Mouse (Mus musculus): ENCODE measurements around the gene Prrt3. TPM values are rescaled to one million over a fixed set of nuclear protein-coding genes. Genes with fewer than 3 reads are reported as not detected.

Prrt3 gene
- total RNA-seq, 2 experiments from 2014 or later = 48.0 to 48.6 TPM

DNA sequence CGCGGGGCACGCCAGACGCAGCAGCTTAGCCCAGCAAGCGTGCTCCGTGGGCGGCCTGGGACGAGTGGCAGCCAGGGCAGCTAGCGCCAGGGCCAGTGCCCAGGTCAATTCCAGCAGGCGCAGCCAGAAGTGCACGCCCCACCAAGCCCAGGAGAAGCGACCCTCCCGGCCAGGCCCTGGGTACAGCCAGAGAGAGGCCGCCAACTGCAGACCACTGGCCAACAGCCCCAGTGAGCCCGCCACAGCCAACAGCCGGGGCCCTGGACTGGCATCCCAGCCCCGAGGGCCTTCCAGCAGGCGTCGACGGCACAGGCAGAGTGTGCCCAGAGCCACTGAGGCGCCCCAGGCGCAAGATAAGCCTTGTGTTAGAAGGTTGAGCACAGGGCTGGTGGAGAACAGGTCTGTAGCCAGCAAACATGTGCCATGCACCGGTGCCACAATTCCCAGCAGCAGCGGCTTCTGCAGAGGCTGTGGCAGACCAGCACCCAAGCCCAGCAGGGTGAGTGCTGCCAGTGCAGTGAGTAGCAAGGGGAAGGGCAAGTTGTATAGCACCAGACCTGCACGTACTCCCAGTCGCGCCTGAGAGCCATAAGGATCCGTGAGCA lies 6.6 kb downstream of the Prrt3 start:
- DNase-seq (ENCODE audit: low spot score in 2 of 2) = no peak
- intact Hi-C loops (cut with DNase I) = no loop called here

DNA sequence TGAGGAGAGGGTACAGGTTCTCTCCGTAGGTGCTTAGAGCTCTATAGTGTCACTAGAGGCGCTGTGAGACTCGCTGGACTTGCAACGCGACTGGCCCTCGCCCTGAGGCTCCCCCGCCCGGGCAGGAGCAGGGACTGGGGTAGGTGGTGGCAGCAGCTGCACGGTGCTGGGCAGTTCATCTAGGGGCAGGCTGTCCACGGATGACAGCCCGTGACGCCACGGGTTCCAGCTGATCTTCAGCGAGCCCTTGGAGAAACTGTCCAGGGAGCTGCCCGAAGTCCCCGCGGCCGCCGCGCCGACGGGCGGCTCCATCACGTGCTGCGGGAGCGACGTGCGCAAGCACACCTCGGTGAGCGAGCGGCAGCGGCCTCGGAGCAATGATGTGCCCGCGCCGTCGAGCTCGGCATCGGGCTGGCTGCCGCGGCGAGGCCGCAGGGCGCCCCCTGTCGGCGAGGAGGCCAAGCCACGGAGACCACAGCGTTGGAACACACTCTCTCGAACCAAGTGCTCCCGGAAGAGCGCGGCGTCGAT lies 7.4 kb downstream of the Prrt3 start:
- peak; percentile 75 for DNase-seq (ENCODE audit: low spot score in 2 of 2)
- intact Hi-C loops (cut with DNase I) = no loop called here

DNA sequence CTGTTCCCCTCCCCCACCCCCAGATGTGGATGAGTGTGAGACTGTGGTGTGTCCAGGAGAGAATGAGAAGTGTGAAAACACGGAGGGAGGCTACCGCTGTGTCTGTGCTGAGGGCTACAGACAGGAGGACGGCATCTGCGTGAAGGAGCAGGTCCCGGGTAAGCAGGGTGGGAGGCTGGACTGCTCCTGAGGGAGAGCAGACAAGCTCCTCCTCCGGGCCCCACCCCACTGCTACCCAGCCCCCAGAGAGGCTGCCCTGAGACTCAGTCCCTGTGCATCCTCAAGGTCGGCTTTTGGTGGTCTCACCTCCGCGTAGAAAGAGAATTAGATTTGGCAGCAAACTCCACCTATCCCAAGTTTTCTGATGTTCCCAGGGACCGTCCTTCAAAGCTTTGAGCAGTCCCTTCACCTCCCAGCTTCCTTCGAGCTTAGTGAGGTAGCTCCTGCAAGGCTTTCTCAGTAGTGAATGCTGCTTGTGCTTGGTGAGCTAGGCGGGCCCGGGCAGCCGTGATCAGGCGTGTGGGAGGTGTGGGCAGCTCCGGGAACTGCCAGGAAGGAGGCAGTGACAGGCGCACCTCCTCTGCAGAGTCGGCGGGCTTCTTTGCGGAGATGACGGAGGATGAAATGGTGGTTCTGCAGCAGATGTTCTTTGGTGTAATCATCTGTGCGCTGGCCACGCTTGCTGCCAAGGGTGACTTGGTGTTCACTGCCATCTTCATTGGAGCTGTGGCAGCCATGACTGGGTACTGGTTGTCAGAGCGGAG lies 9.4 kb downstream of the Prrt3 start:
- intact Hi-C loops (cut with DNase I) = no loop called here

DNA sequence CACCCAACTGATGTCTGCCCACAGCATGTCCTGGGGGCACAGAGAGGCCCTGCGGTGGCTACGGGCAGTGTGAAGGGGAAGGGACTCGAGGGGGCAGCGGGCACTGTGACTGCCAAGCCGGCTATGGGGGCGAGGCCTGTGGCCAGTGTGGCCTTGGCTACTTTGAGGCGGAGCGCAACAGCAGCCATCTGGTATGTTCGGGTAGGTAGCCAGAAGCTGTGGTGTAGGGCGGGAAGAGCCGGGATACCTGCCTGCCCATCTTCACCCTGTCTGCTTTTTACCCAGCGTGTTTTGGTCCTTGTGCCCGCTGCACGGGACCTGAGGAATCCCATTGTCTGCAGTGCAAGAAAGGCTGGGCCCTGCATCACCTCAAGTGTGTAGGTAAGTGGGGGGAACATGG lies 12.3 kb downstream of the Prrt3 start:
- DNase-seq (ENCODE audit: low spot score in 2 of 2) = no peak
- intact Hi-C loops (cut with DNase I) = no loop called here

More for the DNA sequence above, 9.4 kb downstream of the Prrt3 start:
- peak; percentile 51 to 59 for DNase-seq (ENCODE audit: low spot score in 2 of 2)

DNA sequence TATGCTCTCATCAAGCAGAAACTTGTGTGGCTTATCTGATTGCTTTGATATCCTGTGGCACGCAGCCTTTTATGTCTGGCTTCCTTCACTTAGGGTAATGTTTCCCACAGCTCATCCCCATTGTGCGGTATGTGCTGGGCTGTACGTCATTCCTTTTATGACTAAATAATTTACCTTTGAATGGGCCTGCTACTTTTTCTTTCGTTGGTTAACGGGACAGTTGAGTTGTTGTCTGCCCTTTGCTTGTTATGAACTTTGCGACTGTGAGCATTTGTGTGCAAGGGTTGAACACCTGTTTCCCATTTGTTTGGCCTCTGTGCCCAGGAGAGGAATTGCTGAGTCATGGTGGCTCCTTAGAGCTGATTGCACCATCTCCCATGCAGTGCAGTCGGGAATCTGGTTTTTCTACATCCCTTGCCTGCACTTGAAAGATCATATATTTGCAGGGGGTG lies 14.6 kb downstream of the Prrt3 start:
- intact Hi-C loops (cut with DNase I) = no loop called here
- DNase-seq (ENCODE audit: low spot score in 2 of 2) = no peak

DNA sequence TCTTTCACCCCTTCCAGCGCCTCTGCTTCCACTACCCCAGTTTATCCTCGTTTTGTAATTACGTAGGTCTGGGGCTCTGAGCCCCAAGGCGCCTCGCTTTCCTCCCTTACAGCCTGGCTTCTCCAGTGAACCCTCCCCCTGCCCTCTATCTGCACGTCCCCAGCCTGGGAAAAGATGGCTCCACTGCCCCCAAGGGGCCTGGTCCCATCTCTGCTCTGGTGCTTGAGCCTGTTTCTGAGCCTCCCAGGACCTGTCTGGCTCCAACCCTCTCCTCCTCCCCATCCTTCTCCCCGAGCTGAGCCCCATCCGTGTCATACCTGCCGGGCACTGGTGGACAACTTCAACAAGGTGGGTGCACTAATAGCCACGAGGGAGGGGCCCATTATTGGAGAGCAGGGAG lies 18.0 kb downstream of the Prrt3 start:
- intact Hi-C loops (cut with DNase I) = no loop called here

DNA sequence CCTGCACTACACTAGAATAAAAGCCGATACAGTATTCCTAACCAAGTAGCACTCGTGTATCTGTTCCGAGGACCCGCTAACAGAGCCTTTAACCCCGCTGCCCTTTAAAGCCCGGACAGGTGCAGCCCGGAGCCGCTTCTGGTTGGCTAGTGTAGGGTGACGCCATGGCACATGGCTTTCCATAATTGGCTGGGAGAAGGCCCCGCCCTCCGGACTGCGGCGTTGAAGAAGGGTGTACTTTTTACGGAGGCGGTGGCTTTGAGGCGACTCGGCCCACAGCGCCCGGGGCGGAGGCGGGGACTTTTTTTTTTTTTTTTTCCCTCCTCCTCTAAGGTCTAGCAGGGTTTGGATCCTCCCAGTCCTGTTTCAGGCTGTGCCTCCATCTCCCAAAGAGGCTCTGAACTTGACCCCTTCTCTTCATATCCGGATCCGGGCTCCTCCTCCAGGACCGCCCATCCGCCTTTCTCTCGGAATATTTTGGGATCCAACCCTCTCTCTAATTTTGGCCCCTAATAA lies 18.6 kb downstream of the Prrt3 start, which contains the start of gene Creld1:
TSS of gene Creld1 (plus strand) at position 198 of the 516 bp plus-strand sequence.
- intact Hi-C loops (cut with DNase I) = no loop called here

More for the DNA sequence above, 18.0 kb downstream of the Prrt3 start:
- no peak for DNase-seq (ENCODE audit: low spot score in 2 of 2)

DNA sequence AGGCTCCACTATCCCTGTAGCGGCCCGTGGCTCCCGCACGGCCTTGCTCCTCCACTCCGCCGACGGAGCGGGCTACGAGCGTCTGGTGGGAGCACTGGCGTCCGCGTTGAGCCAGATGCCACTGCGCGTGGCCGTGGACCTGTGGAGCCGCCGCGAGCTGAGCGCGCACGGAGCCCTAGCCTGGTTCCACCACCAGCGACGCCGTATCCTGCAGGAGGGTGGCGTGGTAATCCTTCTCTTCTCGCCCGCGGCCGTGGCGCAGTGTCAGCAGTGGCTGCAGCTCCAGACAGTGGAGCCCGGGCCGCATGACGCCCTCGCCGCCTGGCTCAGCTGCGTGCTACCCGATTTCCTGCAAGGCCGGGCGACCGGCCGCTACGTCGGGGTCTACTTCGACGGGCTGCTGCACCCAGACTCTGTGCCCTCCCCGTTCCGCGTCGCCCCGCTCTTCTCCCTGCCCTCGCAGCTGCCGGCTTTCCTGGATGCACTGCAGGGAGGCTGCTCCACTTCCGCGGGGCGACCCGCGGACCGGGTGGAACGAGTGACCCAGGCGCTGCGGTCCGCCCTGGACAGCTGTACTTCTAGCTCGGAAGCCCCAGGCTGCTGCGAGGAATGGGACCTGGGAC lies 19.1 kb downstream of the Prrt3 start:
- intact Hi-C loops (cut with DNase I) = no loop called here
- DNase-seq (ENCODE audit: low spot score in 2 of 2) = peak; percentile 45 to 50

More for the DNA sequence above, 18.6 kb downstream of the Prrt3 start, which contains the start of gene Creld1:
- DNase-seq (ENCODE audit: low spot score in 2 of 2) = peak; percentile 94 to 96

DNA sequence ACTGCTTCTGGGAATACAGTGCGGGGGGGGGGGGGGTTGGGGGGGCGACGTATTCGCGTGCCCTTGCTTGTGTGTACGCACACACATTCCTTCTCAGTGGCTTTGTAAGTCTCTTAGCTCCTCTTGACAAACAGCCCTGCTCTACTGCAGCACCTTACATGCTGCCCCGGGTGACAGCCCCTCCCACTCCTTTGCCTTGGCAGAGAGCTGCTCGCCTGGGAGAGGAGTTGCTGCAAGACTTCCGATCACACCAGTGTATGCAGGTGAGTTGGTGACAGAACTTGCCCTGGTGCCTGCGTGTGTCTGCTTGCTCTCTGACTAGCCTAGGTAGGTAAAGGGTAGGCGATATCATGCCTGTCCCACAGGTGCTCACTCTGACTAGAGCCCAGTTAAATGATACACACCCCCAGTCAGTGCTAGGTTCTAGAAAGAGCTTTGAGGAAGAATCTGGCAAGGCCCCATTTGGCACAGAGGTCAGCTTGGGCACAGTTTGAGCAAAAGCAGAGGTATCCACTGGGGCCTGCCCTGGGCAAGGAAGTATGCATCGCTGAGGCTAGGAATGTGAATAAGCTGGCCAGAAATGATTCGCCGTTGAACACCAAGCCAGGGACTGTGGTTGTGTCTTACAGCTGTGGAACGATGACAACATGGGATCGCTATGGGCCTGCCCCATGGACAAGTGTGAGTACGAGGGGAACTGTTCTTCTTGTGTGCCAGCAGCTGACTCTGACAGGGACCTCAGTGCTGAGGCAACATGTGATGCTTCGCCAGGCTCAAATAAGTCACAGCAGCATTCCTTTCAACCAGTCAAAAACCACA lies 21.0 kb downstream of the Prrt3 start:
- intact Hi-C loops (cut with DNase I) = no loop called here
- no peak for DNase-seq (ENCODE audit: low spot score in 2 of 2)

DNA sequence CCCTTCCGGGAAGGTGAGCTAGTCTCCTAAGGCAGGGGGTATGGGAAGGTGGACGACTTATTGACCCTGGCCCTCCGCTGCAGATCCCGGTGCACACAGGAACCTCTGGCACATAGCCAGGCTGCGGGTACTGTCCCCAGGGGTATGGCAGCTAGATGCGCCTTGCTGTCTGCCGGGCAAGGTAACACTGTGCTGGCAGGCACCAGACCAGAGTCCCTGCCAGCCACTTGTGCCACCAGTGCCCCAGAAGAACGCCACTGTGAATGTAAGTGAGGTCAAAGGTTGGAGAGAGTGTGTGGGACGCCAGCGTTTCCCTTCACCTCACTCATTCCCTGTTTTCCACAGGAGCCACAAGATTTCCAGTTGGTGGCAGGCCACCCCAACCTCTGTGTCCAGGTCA lies 22.8 kb downstream of the Prrt3 start:
- intact Hi-C loops (cut with DNase I) = no loop called here
- DNase-seq (ENCODE audit: low spot score in 2 of 2) = no peak

DNA sequence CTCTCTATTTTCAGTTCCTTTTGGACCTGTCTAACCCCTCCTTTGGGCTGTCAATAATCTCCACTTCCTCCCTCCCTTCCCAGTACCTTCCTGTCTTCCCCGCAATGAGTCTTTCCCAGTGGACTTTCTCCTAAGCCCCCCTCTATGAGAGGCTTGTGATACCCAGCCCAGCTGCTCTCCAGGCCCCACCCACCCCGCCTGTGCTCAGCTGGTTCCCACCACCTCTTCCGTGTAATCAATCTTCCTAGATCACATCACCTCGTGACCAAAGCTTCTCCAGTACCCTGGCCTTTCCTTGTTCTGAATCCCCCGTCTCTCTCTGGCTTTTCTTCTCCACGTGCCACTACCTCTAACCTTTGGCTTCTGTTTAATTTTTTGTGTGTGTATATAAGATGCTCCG lies 24.4 kb downstream of the Prrt3 start:
- intact Hi-C loops (cut with DNase I) = no loop called here
- no peak for DNase-seq (ENCODE audit: low spot score in 2 of 2)

DNA sequence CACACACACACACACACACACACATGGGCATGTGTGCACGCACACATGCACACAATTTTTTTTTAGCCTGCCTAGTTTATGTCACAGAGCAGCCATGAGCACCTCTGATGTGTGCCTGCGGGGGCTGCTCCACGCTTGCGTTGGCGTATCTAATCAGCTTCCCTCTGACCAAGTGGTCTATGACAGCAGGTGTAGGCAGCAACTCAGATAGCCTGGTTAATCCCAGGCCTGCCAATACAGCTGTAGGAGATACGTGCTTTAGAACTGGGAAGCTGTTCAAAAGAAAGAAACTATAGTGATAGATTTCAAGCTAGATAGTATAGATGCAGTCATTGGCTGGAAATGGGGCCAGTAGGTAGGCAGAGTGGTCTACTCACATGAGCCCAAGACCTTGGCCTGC lies 28.0 kb downstream of the Prrt3 start:
- DNase-seq (ENCODE audit: low spot score in 2 of 2) = no peak
- intact Hi-C loops (cut with DNase I) = no loop called here

DNA sequence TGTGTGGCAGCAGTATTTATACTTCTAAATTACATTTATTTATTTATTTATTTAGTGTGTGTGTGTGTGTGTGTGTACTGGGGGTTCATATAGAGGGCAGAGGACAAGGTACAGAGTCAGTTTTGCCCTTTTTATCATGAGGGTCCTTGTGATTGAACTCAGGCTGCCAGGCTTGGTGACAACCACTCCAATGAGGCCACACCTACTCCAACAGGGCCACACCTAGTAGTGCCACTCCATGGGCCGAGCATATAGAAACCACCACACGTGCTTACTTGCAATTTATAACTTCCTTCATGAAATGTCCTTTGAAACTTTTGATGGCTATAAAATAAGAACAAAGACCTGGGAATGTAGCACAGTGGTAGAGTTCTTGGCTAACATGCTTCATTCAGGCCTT lies 28.5 kb downstream of the Prrt3 start:
- intact Hi-C loops (cut with DNase I) = no loop called here
- DNase-seq (ENCODE audit: low spot score in 2 of 2) = no peak

DNA sequence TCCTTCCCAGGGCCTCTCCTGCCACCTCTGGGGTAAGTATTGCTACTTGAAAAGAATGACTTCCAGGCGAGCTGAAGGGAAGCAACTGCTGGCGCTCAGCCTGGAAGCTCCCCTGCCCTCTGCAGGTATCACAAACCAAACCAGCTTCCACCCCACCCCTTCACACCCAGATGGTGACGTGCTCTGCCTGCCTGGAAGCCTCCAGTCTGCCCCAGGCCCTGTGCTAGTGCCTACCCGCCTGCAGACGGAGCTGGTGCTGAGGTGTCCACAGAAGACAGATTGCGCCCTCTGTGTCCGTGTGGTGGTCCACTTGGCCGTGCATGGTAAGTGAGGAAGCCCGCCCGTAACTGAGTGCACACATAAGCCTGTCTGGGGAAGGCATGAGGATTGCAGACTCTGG lies 29.7 kb downstream of the Prrt3 start:
- no peak for DNase-seq (ENCODE audit: low spot score in 2 of 2)
- intact Hi-C loops (cut with DNase I) = no loop called here

DNA sequence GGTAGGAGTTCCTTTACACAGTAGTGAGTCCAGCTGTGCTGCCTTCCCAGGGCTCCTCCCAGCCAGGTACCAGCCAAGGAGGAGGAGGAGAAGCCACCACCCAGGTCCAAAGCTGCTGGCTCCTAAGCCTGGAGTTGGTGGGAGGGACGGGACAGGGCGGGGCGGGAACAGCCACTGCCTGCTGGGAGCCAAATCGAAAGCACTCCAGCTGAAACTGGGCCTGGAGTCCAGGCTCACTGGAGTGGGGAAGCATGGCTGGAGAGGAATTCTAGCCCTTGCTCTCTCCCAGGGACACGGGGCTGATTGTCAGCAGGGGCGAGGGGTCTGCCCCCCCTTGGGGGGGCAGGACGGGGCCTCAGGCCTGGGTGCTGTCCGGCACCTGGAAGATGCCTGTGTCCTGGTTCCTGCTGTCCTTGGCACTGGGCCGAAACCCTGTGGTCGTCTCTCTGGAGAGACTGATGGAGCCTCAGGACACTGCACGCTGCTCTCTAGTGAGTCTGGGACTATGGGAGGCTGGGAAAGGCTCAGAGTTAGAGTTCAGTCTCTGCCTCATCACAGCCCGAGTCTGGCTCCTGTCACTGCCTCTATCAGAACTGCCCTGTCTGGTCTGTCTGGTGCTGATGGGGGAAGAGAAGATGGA lies 30.3 kb downstream of the Prrt3 start, which contains the start of gene Il17rc:
TSS of gene Il17rc (plus strand) at position 131 of the 640 bp plus-strand sequence.
- DNase-seq (ENCODE audit: low spot score in 2 of 2) = no peak
- intact Hi-C loops (cut with DNase I) = no loop called here

DNA sequence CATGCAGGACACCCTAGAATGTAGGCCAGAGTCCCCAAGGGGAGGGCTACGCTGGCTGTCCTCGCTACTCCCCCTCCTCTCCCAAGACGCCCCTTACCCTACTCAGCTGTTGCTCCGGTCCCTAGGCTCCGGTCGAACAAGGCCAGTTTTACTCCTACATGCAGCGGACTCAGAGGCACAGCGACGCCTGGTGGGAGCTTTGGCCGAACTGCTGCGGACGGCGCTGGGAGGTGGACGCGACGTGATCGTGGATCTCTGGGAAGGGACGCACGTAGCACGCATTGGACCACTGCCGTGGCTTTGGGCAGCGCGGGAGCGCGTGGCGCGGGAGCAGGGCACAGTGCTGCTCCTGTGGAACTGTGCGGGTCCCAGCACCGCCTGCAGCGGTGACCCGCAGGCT lies 32.3 kb downstream of the Prrt3 start:
- intact Hi-C loops (cut with DNase I) = no loop called here
- DNase-seq (ENCODE audit: low spot score in 2 of 2) = peak; percentile 74 to 76

DNA sequence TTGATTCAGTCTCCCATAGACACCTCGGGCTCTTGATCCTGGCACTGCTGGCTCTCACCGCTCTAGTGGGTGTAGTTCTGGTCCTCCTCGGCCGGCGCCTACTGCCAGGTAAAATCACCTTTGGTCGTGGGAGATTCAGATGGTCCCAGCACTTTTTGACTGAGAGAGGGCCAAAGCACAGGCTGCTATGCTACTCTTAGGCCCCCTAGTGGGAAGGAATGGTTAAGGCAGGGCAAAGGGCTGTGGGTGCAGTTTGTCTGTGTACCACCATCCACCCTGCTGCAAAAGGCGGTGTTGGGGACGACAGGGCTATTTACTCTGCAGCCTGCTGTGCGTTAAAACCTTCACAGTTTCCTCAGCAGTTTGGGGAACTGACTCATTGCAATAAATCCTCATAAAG lies 32.7 kb downstream of the Prrt3 start:
- DNase-seq (ENCODE audit: low spot score in 2 of 2) = peak; percentile 63 to 76
- intact Hi-C loops (cut with DNase I) = no loop called here

DNA sequence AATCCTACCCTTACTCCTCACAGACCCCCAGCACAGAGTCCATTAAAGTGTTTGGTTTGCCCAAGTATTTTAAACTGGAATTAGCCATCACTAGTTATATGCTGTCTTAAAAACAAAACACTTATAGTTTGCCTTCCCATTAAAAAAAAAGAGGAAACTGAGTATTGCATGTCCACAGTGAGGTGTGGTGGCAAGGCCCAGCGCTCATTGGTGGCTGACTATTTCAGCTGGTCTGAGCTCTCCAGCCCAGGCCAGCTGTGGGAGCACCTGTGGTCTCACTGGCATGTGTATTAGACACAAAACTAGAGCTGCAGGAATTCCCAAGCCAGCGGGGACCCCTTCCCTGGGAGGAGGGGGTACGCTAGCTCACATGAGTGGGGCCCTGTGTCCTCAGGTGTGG lies 33.2 kb downstream of the Prrt3 start:
- no peak for DNase-seq (ENCODE audit: low spot score in 2 of 2)
- intact Hi-C loops (cut with DNase I) = no loop called here

DNA sequence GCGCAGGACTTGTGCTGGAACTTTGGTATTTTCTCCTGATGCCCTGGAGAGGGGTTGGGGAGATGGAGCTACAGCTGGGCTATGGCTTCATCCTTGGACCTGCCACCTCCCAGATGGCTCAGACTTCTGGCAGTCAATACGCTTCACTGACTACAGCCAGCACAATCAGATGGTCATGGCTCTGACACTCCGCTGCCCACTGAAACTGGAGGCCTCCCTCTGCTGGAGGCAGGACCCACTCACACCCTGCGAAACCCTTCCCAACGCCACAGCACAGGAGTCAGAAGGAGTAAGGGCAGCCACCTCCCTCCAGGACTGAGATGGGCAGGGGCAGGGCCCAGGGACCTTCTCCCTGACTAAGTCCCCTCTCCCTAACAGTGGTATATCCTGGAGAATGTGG lies 36.1 kb downstream of the Prrt3 start:
- intact Hi-C loops (cut with DNase I) = no loop called here
- no peak for DNase-seq (ENCODE audit: low spot score in 2 of 2)

Data from left cerebral cortex, postnatal 14 days (tissue).